Mouse (Mus musculus) WW6 (cell line): ENCODE results near the gene Wdr19.

Experiments
- DNase-seq: peaks from one replicate; pipeline ENCODE4 v3.0.0-alpha.2; 2013; ENCODE audit warnings: low read depth, low spot score

The Wdr19 gene

GRCm38 (mm10) chr5:65199346-65200128 lies at the start of gene Wdr19:
Gene Wdr19 (plus strand): TSS chr5:65199696.
- DNase-seq: peak; percentile 97

GRCm38 (mm10) chr5:65149706-65150105 lies 49.8 kb upstream of the Wdr19 start:
- DNase-seq: no peak

GRCm38 (mm10) chr5:65150376-65150955 lies 49.0 kb upstream of the Wdr19 start:
- no peak for DNase-seq

GRCm38 (mm10) chr5:65151276-65151675 lies 48.2 kb upstream of the Wdr19 start:
- no peak for DNase-seq

GRCm38 (mm10) chr5:65151767-65152166 lies 47.7 kb upstream of the Wdr19 start:
- no peak for DNase-seq

GRCm38 (mm10) chr5:65154287-65154686 lies 45.2 kb upstream of the Wdr19 start:
- DNase-seq: no peak

- peak; percentile 45 for DNase-seq
Observed at GRCm38 (mm10) chr5:65156853-65157252, 42.6 kb upstream of the Wdr19 start.

- no peak for DNase-seq
Observed at GRCm38 (mm10) chr5:65157412-65158381, 41.8 kb upstream of the Wdr19 start.

- DNase-seq: no peak
Observed at GRCm38 (mm10) chr5:65158696-65159305, 40.7 kb upstream of the Wdr19 start.

- no peak for DNase-seq
Observed at GRCm38 (mm10) chr5:65163001-65163400, 36.5 kb upstream of the Wdr19 start.

GRCm38 (mm10) chr5:65163489-65164092 lies 35.9 kb upstream of the Wdr19 start:
- no peak for DNase-seq

- no peak for DNase-seq
Observed at GRCm38 (mm10) chr5:65170206-65170605, 29.3 kb upstream of the Wdr19 start.

GRCm38 (mm10) chr5:65175035-65175917 lies 24.2 kb upstream of the Wdr19 start:
- DNase-seq: no peak

- DNase-seq: no peak
Observed at GRCm38 (mm10) chr5:65175918-65176484, 23.5 kb upstream of the Wdr19 start.

GRCm38 (mm10) chr5:65177026-65177514 lies 22.4 kb upstream of the Wdr19 start:
- no peak for DNase-seq

GRCm38 (mm10) chr5:65178477-65178876 lies 21.0 kb upstream of the Wdr19 start:
- no peak for DNase-seq

GRCm38 (mm10) chr5:65181160-65181793 lies 18.2 kb upstream of the Wdr19 start:
- no peak for DNase-seq

GRCm38 (mm10) chr5:65181794-65182169 lies 17.7 kb upstream of the Wdr19 start:
- DNase-seq: no peak

GRCm38 (mm10) chr5:65182268-65182667 lies 17.2 kb upstream of the Wdr19 start:
- DNase-seq: no peak
